Mouse (Mus musculus): ENCODE measurements at regions not wholly inside any gene's neighbourhood (a gene's known extent, or its start where the extent isn't known, plus 50 kb on each side); places are given as distances from the start of the nearest gene placed in this dataset.

DNA sequence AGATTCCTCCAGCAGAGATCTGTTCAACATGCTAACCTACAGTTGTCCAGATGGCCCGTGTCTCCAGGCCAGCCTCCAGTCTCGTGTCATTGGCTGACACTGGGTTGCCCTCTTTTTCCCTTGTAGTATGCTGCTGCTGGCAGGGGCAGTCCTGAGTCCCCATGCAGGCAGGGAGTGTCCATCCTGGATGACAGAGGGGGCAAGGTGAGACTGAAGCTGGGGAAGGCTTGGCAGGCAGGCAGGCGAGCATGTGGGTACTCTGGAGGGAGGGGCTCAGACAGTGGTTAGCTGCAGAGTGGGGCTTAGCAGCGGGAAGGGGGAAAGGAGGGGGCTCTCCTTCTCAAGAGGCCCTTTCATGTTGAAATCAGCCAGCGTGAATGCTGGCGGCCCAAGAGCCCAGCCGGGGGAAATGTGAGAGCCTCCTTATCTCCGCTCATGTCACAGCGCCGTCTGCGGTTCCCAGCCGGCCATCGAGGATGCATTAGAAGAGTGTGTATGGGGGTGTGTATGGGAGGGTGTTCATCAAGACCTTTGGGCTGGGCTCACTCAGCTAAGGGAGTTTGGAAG is 112.9 kb downstream of the Pja1 start:
- TF ChIP-seq CTCF (IDR thresholded peaks at IDR 0.05; ENCODE audit: low read depth, low read length) (no peak), POLR2A (IDR thresholded peaks at IDR 0.05; ENCODE audit: insufficient read depth, low read length) (no peak)
